Mouse (Mus musculus) forebrain, postnatal 0 days (tissue): ENCODE measurements around the gene Nr2e3. TPM values are rescaled to one million over a fixed set of nuclear protein-coding genes. Genes with fewer than 3 reads are reported as not detected.

Experiments used
- ATAC-seq: fragments of 200-750 bp; cut with Nextera tagmentation; 2 replicates; pipeline ENCODE4 v1.8.0; 2017; ENCODE audit warnings: mild to moderate bottlenecking, moderate library complexity
- DNase-seq: peaks from one replicate; pipeline ENCODE4 v3.0.0-alpha.2; 2015
- H3K27ac ChIP-seq: fragments of 300-500 bp; sonication (generic); 2 replicates; pipeline ENCODE4 v1.5.1; 2014; ENCODE audit warnings: low read depth, mild to moderate bottlenecking, antibody characterized with exemption, low read length, moderate library complexity, mixed read lengths
- H3K27me3 ChIP-seq: fragments of 300-500 bp; sonication (generic); 2 replicates; pipeline ENCODE4 v1.6.1; 2014; ENCODE audit warnings: mild to moderate bottlenecking, low read length, mixed read lengths; ENCODE audit not compliant: insufficient read depth
- H3K36me3 ChIP-seq: fragments of 300-500 bp; sonication (generic); 2 replicates; pipeline ENCODE4 v1.6.1; 2014; ENCODE audit warnings: mild to moderate bottlenecking, moderate library complexity; ENCODE audit not compliant: insufficient read depth
- H3K4me1 ChIP-seq: fragments of 300-500 bp; sonication (generic); 2 replicates; pipeline ENCODE4 v1.6.1; 2014; ENCODE audit warnings: antibody characterized with exemption; ENCODE audit not compliant: insufficient read depth
- H3K4me2 ChIP-seq: fragments of 300-500 bp; sonication (generic); 2 replicates; pipeline ENCODE4 v1.6.1; 2014; ENCODE audit warnings: low read depth, mild to moderate bottlenecking, moderate library complexity
- H3K4me3 ChIP-seq: fragments of 300-500 bp; sonication (generic); 2 replicates; pipeline ENCODE4 v1.5.1; 2014; ENCODE audit warnings: low read depth, low read length, mixed read lengths
- H3K9ac ChIP-seq: fragments of 300-500 bp; sonication (generic); 2 replicates; pipeline ENCODE4 v1.6.1; 2014; ENCODE audit warnings: mild to moderate bottlenecking
- H3K9me3 ChIP-seq: fragments of 300-500 bp; sonication (generic); 2 replicates; pipeline ENCODE4 v1.6.1; 2016; ENCODE audit warnings: low read length
- CTCF ChIP-seq: sonication (generic); IDR thresholded peaks from 2 replicates; pipeline ENCODE4 v1.5.1; 2016; ENCODE audit warnings: antibody characterized with exemption, control low read depth, low read depth
- WGBS: fragments of 180-500 bp; shearing (Covaris S2); extraction: QIAGEN DNeasy Blood & Tissue Kit; methylation state at CpG from one replicate; pipeline ENCODE4 v1.1.7; 2014; 5-methylcytosine and 5-hydroxymethylcytosine counted together
- polyA plus RNA-seq: library from polyadenylated mRNA; unstranded; fragments of >200 nt; fragmentation: Nextera tagmentation; extraction: Ambion mirVana; gene quantifications from 2 replicates; pipeline ENCODE4 v1.2.1, GENCODE M21; 2015
- total RNA-seq: library from RNA; depleted of rRNA; stranded (reverse); fragments of >200 nt; gene quantifications from 2 replicates; pipeline ENCODE4 v1.2.3, GENCODE M21; 2014

The Nr2e3 gene
- total and polyA plus RNA-seq, 2 experiments from 2014 or later: 0.14 TPM; not detected in 1

DNA sequence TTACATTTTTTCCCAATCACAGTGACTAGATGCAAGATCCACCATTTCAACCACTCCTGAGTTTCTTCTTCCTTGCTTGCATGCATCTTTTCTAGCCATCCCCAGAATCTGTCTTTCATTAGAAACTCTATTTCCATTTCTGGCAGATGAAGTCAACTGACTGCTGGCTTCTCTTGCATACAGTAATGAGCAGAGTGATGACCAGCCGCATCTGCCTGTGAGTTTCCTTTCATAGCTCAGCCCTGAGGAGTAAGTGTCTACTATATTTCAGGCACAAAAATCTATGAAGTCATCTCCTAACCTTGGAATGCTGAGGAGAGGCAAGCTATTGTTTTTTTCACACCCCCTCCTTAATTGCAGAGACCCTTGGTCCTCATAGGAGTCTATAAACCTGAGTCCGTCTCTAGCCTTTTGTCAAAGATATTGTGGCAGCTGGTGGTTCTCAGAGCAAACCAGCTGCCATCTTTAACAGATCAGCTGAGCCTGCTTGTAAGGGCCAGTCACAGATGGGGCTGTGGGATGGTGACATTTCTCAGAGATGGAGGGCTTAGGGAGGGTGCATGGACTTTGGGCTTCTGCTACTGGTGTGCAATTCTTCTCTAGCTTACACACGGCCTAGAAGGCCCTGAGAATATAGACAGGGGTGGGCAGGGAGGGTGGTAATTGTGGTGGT, 25.6 kb upstream of the Nr2e3 start:
- no peak for DNase-seq
- Histone ChIP-seq H3K9ac (no peak overlapping the region), H3K27ac (no peak overlapping the region), H3K27me3 (no peaks in the 10 kb centered on the region), H3K4me1 (no peaks in the 10 kb centered on the region), H3K9me3 (no peaks in the 10 kb centered on the region), H3K4me3 (no peak overlapping the region), H3K36me3 (no peaks in the 10 kb centered on the region), H3K4me2 (no peak overlapping the region)
- no peak for ATAC-seq
- TF ChIP-seq CTCF: no peak
- WGBS: 65% methylated on average over 3 of the region's 3 CpGs

DNA sequence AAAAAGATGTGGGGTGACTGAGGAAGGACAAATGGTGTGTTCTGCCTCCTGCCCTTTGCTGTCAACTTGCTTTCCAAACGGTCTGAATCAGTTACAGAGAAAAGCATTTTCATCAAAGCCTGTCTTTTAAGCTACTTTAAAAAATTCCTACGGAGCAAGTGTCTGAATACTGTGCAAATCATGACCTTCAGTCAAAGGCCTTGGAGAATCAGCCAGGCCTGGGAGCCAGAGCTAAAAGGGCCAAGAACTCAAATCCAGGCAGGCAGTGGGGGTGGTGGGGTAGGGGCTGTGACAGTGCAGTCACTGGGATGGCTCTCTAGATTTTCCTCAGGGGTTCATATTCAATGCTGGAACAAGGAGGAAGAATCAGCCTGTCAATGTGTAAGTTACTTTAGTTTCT, 20.7 kb upstream of the Nr2e3 start:
- no peak overlapping the region for H3K9ac ChIP-seq
- no peaks in the 10 kb centered on the region for H3K9me3 ChIP-seq
- H3K4me1 ChIP-seq: no peaks in the 10 kb centered on the region
- no peak overlapping the region for H3K27ac ChIP-seq
- ATAC-seq (no peak), DNase-seq (no peak)
- no peak overlapping the region for H3K4me3 ChIP-seq
- no peaks in the 10 kb centered on the region for H3K36me3 ChIP-seq
- TF ChIP-seq CTCF: no peak
- WGBS: 58% methylated on average over 2 of the region's 2 CpGs
- no peaks in the 10 kb centered on the region for H3K27me3 ChIP-seq
- H3K4me2 ChIP-seq: no peak overlapping the region

DNA sequence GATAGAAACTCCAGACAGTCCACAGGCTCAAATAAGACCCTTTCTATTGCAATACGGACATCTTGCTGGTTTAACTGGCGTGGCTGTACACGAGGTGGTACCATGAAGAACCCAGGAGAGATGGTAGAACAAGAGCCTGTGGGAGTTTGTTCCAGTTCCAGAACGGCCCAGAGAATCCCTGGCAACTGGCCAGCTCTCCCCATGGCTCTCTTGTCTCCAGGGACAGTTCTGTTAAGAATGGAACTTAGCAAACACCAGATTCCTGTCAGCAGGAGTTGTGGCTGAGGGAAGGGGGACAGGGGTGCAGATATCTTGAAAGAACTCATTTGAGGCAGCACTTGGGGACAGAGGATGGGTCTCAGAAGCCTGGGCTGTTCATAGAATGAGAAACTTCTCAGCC, 10.8 kb upstream of the Nr2e3 start:
- no peak overlapping the region for H3K4me3 ChIP-seq
- ATAC-seq: no peak
- H3K27me3 ChIP-seq: no peaks in the 10 kb centered on the region
- WGBS: 73% methylated on average over 4 of the region's 4 CpGs
- H3K4me1 ChIP-seq: no peaks in the 10 kb centered on the region
- DNase-seq: no peak
- no peaks in the 10 kb centered on the region for H3K36me3 ChIP-seq
- no peak overlapping the region for H3K4me2 ChIP-seq
- TF ChIP-seq CTCF: no peak
- H3K27ac ChIP-seq: no peak overlapping the region
- H3K9me3 ChIP-seq: no peaks in the 10 kb centered on the region
- H3K9ac ChIP-seq: no peak overlapping the region

DNA sequence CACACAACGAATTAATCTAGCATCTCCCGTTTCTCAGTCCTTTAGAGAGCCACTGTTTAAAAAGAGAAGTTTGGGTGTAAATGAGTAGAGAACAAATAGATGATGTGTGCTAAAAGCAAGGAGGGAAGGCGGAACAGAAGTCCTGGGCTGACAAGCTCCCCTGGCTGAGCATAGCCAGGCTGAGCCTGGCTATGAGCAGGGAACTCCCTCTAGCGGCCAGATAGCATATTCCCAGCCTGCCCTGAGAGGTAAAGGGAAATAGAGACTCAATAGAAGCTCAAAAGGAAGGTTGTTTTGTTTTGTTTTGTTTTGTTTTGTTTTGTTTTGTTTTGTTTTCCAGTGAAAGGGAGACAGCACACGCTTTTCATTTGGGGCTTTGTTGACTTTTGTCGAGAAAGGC, 8.9 kb upstream of the Nr2e3 start:
- Histone ChIP-seq H3K4me3 (no peak overlapping the region), H3K27ac (no peak overlapping the region), H3K9me3 (no peaks in the 10 kb centered on the region), H3K36me3 (no peaks in the 10 kb centered on the region), H3K27me3 (no peaks in the 10 kb centered on the region), H3K4me1 (no peaks in the 10 kb centered on the region), H3K4me2 (no peak overlapping the region), H3K9ac (no peak overlapping the region)
- DNase-seq (peak; percentile 87), ATAC-seq (peak; percentile 91)
- peak; percentile 91 for TF ChIP-seq CTCF
- 26% methylated on average over 6 of the region's 6 CpGs for WGBS

GRCm38 (mm10) chr9:59965046-59965445, 4.6 kb upstream of the Nr2e3 start:
- no peak for ATAC-seq
- WGBS: 88% methylated on average over 10 of the region's 10 CpGs
- H3K4me1 ChIP-seq: no peaks in the 10 kb centered on the region

DNA sequence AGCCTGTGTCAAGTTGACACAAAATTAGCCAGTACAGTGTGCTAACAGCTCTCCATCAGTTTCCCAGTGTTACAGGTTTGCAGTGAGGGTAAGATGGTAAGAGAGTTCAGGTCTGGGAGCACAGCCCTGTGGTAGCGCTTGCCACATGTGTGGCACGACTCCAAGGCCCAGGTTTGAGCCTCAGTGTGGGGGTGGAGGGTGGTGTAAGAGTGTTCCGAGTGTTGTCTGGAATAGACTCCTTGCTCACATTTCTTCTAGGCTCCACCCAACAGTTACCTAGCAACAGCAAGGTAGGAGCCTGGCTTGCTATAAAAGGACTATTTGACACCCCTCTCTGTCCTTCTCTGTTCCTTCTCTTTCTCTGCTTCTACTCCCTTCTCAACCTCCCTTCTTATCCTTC, 3.9 kb upstream of the Nr2e3 start:
- WGBS: 50% methylated on average over 3 of the region's 3 CpGs

More at GRCm38 (mm10) chr9:59965046-59965445, 4.6 kb upstream of the Nr2e3 start:
- no peaks in the 10 kb centered on the region for H3K36me3 ChIP-seq
- TF ChIP-seq CTCF: no peak
- H3K9me3 ChIP-seq: no peaks in the 10 kb centered on the region
- no peak overlapping the region for H3K4me3 ChIP-seq
- H3K9ac ChIP-seq: no peak overlapping the region
- H3K27ac ChIP-seq: no peak overlapping the region
- H3K4me2 ChIP-seq: no peak overlapping the region
- no peak for DNase-seq
- no peaks in the 10 kb centered on the region for H3K27me3 ChIP-seq

GRCm38 (mm10) chr9:59961201-59961955, 919 bp upstream of the Nr2e3 start:
- H3K9me3 ChIP-seq: no peaks in the 10 kb centered on the region
- no peaks in the 10 kb centered on the region for H3K4me1 ChIP-seq
- no peak for DNase-seq
- ATAC-seq: no peak
- no peaks in the 10 kb centered on the region for H3K27me3 ChIP-seq
- H3K4me3 ChIP-seq: no peak overlapping the region
- no peak overlapping the region for H3K4me2 ChIP-seq
- 49% methylated on average over 14 of the region's 14 CpGs for WGBS
- no peak overlapping the region for H3K27ac ChIP-seq
- TF ChIP-seq CTCF: no peak
- no peaks in the 10 kb centered on the region for H3K36me3 ChIP-seq
- H3K9ac ChIP-seq: no peak overlapping the region

More for the DNA sequence above, 3.9 kb upstream of the Nr2e3 start:
- DNase-seq (no peak), ATAC-seq (no peak)
- Histone ChIP-seq H3K27ac (no peak overlapping the region), H3K4me3 (no peak overlapping the region), H3K27me3 (no peaks in the 10 kb centered on the region), H3K9ac (no peak overlapping the region), H3K4me2 (no peak overlapping the region), H3K4me1 (no peaks in the 10 kb centered on the region), H3K9me3 (no peaks in the 10 kb centered on the region), H3K36me3 (no peaks in the 10 kb centered on the region)
- TF ChIP-seq CTCF: no peak
